Comparison of ENCODE assay signal across 10 mouse cellular contexts in genomic region chr16:38730921-38731320, GRCm38 (mm10). TPM values are rescaled to one million over a fixed set of nuclear protein-coding genes. Genes with fewer than 3 reads are reported as not detected.
DNase-seq lines count a peak whose midpoint lies in the region; ATAC-seq lines count a peak whose summit lies in the region.
"Had no signal": no experiment of that assay in that cellular context is flagged by ENCODE, and none has a peak within 500 bp of the region (broad histone marks: within the 10 kb centered on the region; RNA-seq: fewer than 3 reads in every experiment).

No protein-coding gene starts in this region.

- no peaks in the 10 kb centered on the region for H3K4me1 ChIP-seq in liver, embryonic 11.5 days (replicated peaks; ENCODE audit: control insufficient read depth, insufficient read depth, low read length)
- peaks cover 18% of the 10 kb centered on the region for H3K4me1 ChIP-seq in limb, embryonic 15.5 days
- H3K4me1 ChIP-seq in hindbrain, embryonic 13.5 days (replicated peaks): no peaks in the 10 kb centered on the region
- H3K4me1 ChIP-seq: forebrain, embryonic 15.5 days had no signal

- no peak for ATAC-seq in liver, embryonic 11.5 days (replicated peaks; ENCODE audit: low FRiP score)
- ATAC-seq in granulocyte monocyte progenitor cell, adult 5-6 weeks (replicated peaks; ENCODE audit: poor library complexity, severe bottlenecking): peak; percentile 87
- ATAC-seq in limb, embryonic 15.5 days (ENCODE audit: insufficient number of reproducible peaks, low FRiP score, low TSS enrichment, low read depth): no peak
- ATAC-seq in hindbrain, embryonic 13.5 days (ENCODE audit: low FRiP score): no peak
- ATAC-seq: forebrain, embryonic 15.5 days had no signal

- WGBS in liver, embryonic 11.5 days: 30% methylated on average over 8 of the region's 8 CpGs
- WGBS in limb, embryonic 15.5 days: 35% methylated on average over 8 of the region's 8 CpGs
- WGBS in hindbrain, embryonic 13.5 days: 69% methylated on average over 8 of the region's 8 CpGs

- H3K36me3 ChIP-seq in liver, embryonic 11.5 days (ENCODE audit: control insufficient read depth, insufficient read depth, low read length): no peaks in the 10 kb centered on the region
- no peaks in the 10 kb centered on the region for H3K36me3 ChIP-seq in limb, embryonic 15.5 days
- H3K36me3 ChIP-seq in hindbrain, embryonic 13.5 days: no peaks in the 10 kb centered on the region
- H3K36me3 ChIP-seq: forebrain, embryonic 15.5 days had no signal

- no peaks in the 10 kb centered on the region for H3K9me3 ChIP-seq in liver, embryonic 11.5 days (ENCODE audit: control insufficient read depth, low read length)
- no peaks in the 10 kb centered on the region for H3K9me3 ChIP-seq in limb, embryonic 15.5 days
- no peaks in the 10 kb centered on the region for H3K9me3 ChIP-seq in hindbrain, embryonic 13.5 days
- H3K9me3 ChIP-seq: forebrain, embryonic 15.5 days had no signal

- no peak overlapping the region for H3K4me3 ChIP-seq in liver, embryonic 11.5 days (ENCODE audit: low read depth, low read length)
- no peak overlapping the region for H3K4me3 ChIP-seq in limb, embryonic 15.5 days
- H3K4me3 ChIP-seq in hindbrain, embryonic 13.5 days: no peak overlapping the region
- H3K4me3 ChIP-seq: forebrain, embryonic 15.5 days had no signal

- H3K9ac ChIP-seq in liver, embryonic 11.5 days (ENCODE audit: low read depth, low read length): no peak overlapping the region
- no peak overlapping the region for H3K9ac ChIP-seq in limb, embryonic 15.5 days
- H3K9ac ChIP-seq in hindbrain, embryonic 13.5 days: no peak overlapping the region
- H3K9ac ChIP-seq: forebrain, embryonic 15.5 days had no signal

- peak; percentile 25 for DNase-seq in liver
- no peak for DNase-seq in liver, embryonic 11.5 days (ENCODE audit: low spot score)
- DNase-seq in naive thymus-derived CD4-positive, alpha-beta T cell, adult 2 months (ENCODE audit: low read depth): peak; percentile 30
- DNase-seq in right cerebral cortex, adult 18-20 months: no peak
- no peak for DNase-seq in layer of hippocampus, adult 11-12 months (ENCODE audit: low spot score)
- DNase-seq: spleen, adult 18-20 months had no signal

- H3K27me3 ChIP-seq in liver, embryonic 11.5 days (replicated peaks; ENCODE audit: control insufficient read depth, insufficient read depth, low read length): peaks cover 9% of the 10 kb centered on the region
- H3K27me3 ChIP-seq in limb, embryonic 15.5 days: no peaks in the 10 kb centered on the region
- H3K27me3 ChIP-seq in hindbrain, embryonic 13.5 days: no peaks in the 10 kb centered on the region
- H3K27me3 ChIP-seq: forebrain, embryonic 15.5 days had no signal

- H3K4me2 ChIP-seq in liver, embryonic 11.5 days: no peak overlapping the region
- H3K4me2 ChIP-seq in limb, embryonic 15.5 days: 0 out of 2 replicates have a peak overlapping the region, but pooled peaks have one; percentile 53
- H3K4me2 ChIP-seq in hindbrain, embryonic 13.5 days: no peak overlapping the region
- H3K4me2 ChIP-seq: forebrain, embryonic 15.5 days had no signal

- no peak overlapping the region for H3K27ac ChIP-seq in liver, embryonic 11.5 days (ENCODE audit: low read depth, low read length)
- H3K27ac ChIP-seq in limb, embryonic 15.5 days: peak overlapping the region; percentile 81; the same call in 1 of the 2 replicates
- no peak overlapping the region for H3K27ac ChIP-seq in hindbrain, embryonic 13.5 days
- H3K27ac ChIP-seq: forebrain, embryonic 15.5 days had no signal

RNA-seq across cellular contexts. Expression of gene B4galt4, which starts 11.1 kb away (rescaled TPM):
- polyA plus RNA-seq in liver, embryonic 11.5 days (2014; fragmentation: Nextera tagmentation; extraction: Ambion mirVana): 9.6 and 10.2 TPM in 2 replicates
- total RNA-seq in granulocyte monocyte progenitor cell, adult 5-6 weeks (2014; fragmentation: Nextera tagmentation): 62.7 and 65.3 TPM in 2 replicates
- total RNA-seq in granulocyte monocyte progenitor cell, adult 5-6 weeks (2017): 58.2 and 61.1 TPM in 2 replicates
- 26.4 and 26.5 TPM in 2 replicates for polyA plus RNA-seq in limb, embryonic 15.5 days (2015; fragmentation: Nextera tagmentation; extraction: Ambion mirVana)
- polyA plus RNA-seq in hindbrain, embryonic 13.5 days (2015; fragmentation: Nextera tagmentation; extraction: Ambion mirVana): 29.1 and 30.0 TPM in 2 replicates

RNA-seq across cellular contexts. Expression of gene Arhgap31, which starts 17.8 kb away (rescaled TPM):
- polyA plus RNA-seq in liver, embryonic 11.5 days (2014; fragmentation: Nextera tagmentation; extraction: Ambion mirVana): 7.0 and 7.4 TPM in 2 replicates
- 17.4 and 18.3 TPM in 2 replicates for total RNA-seq in granulocyte monocyte progenitor cell, adult 5-6 weeks (2014; fragmentation: Nextera tagmentation)
- total RNA-seq in granulocyte monocyte progenitor cell, adult 5-6 weeks (2017): 6.5 and 7.7 TPM in 2 replicates
- 14.5 and 16.2 TPM in 2 replicates for polyA plus RNA-seq in limb, embryonic 15.5 days (2015; fragmentation: Nextera tagmentation; extraction: Ambion mirVana)
- polyA plus RNA-seq in hindbrain, embryonic 13.5 days (2015; fragmentation: Nextera tagmentation; extraction: Ambion mirVana): 5.2 and 6.6 TPM in 2 replicates

Comparison
In these comparisons a context has a peak if more than half of its experiments do, and no peak if none do; other contexts are left out.
1. DNase-seq: peak in liver (single experiment) and naive thymus-derived CD4-positive, alpha-beta T cell, adult 2 months (single experiment); none in liver, embryonic 11.5 days (single experiment), right cerebral cortex, adult 18-20 months (single experiment) and layer of hippocampus, adult 11-12 months (single experiment).